Mouse (Mus musculus) MEL (cell line): ENCODE measurements at regions not wholly inside any gene's neighbourhood (a gene's known extent, or its start where the extent isn't known, plus 50 kb on each side); places are given as distances from the start of the nearest gene placed in this dataset.

Experiments used
- DNase-seq: peaks from one replicate; pipeline ENCODE4 v3.0.0; 2011; ENCODE audit warnings: low read depth, low spot score
- H3K27ac ChIP-seq: 2 replicates; pipeline ENCODE4 v1.5.1; 2012; ENCODE audit warnings: low read depth, mild to moderate bottlenecking, control low read depth, low read length, moderate library complexity; ENCODE audit not compliant: control insufficient read depth
- H3K27me3 ChIP-seq, 2 experiments: fragments of 150-350 bp in 1 of 2; sonication (generic) in 1 of 2; 2 replicates each; pipeline ENCODE4 v1.6.1; 2012; ENCODE audit warnings: low read length in 2 of 2, mild to moderate bottlenecking in 2 of 2, improper control_type of control experiment in 1 of 2, moderate library complexity in 1 of 2; ENCODE audit not compliant: insufficient read depth in 2 of 2, control insufficient read depth in 1 of 2
- H3K36me3 ChIP-seq, 2 experiments: 2 replicates each; pipeline ENCODE4 v1.6.1; 2012 to 2014; ENCODE audit warnings: low read length in 2 of 2, improper control_type of control experiment in 1 of 2, inconsistent platforms in 1 of 2, mild to moderate bottlenecking in 1 of 2; ENCODE audit not compliant: insufficient read depth in 2 of 2, control insufficient read depth in 1 of 2
- H3K4me1 ChIP-seq, 2 experiments: fragments of 150-350 bp in 1 of 2; sonication (generic) in 1 of 2; 2 replicates each; pipeline ENCODE4 v1.6.1; 2012; ENCODE audit warnings: low read length in 2 of 2, improper control_type of control experiment in 1 of 2, mild to moderate bottlenecking in 1 of 2; ENCODE audit not compliant: insufficient read depth in 2 of 2, control insufficient read depth in 1 of 2
- H3K4me3 ChIP-seq, 2 experiments: fragments of 150-350 bp in 1 of 2; sonication (generic) in 1 of 2; 2 replicates each; pipeline ENCODE4 v1.5.1; 2012; ENCODE audit warnings: low read depth in 2 of 2, low read length in 2 of 2, mild to moderate bottlenecking in 2 of 2, moderate library complexity in 2 of 2, control low read depth in 1 of 2, improper control_type of control experiment in 1 of 2; ENCODE audit not compliant: control insufficient read depth in 1 of 2, insufficient read depth in 1 of 2
- H3K79me2 ChIP-seq: 2 replicates; pipeline ENCODE4 v1.6.1; 2012; ENCODE audit warnings: mild to moderate bottlenecking, low read length, moderate library complexity; ENCODE audit not compliant: control insufficient read depth, poor library complexity, insufficient read depth
- H3K9ac ChIP-seq: 2 replicates; pipeline ENCODE4 v1.6.1; 2012; ENCODE audit warnings: low read depth, mild to moderate bottlenecking, control low read depth, low read length, moderate library complexity; ENCODE audit not compliant: control insufficient read depth, poor library complexity, severe bottlenecking
- H3K9me3 ChIP-seq: fragments of 150-350 bp; sonication (generic); replicated peaks from 2 replicates; pipeline ENCODE4 v1.6.1; 2012; ENCODE audit warnings: mild to moderate bottlenecking, low read length, improper control_type of control experiment, moderate library complexity; ENCODE audit not compliant: insufficient read depth
- CTCF ChIP-seq, 3 experiments: IDR thresholded peaks in 2 of 3; conservative IDR thresholded peaks in 1 of 3; 2 replicates each; pipeline ENCODE4 v1.5.1; 2011 to 2012; ENCODE audit warnings: low read length in 3 of 3, low read depth in 2 of 3, mild to moderate bottlenecking in 2 of 3, improper control_type of control experiment in 1 of 3, inconsistent platforms in 1 of 3, mixed read lengths in 1 of 3, moderate library complexity in 1 of 3; ENCODE audit not compliant: control insufficient read depth in 1 of 3, insufficient read depth in 1 of 3, poor library complexity in 1 of 3, severe bottlenecking in 1 of 3
- ETS1 ChIP-seq: IDR thresholded peaks from 2 replicates; pipeline ENCODE4 v1.6.1; 2012; ENCODE audit warnings: low read depth, mild to moderate bottlenecking, inconsistent platforms, low read length, improper control_type of control experiment, moderate library complexity
- HCFC1 ChIP-seq: IDR thresholded peaks from 2 replicates; pipeline ENCODE4 v1.6.1; 2012; ENCODE audit warnings: low read depth, mild to moderate bottlenecking, inconsistent platforms, low read length, improper control_type of control experiment, moderate library complexity
- MAFK ChIP-seq: IDR thresholded peaks from 2 replicates; pipeline ENCODE4 v1.6.1; 2011; ENCODE audit warnings: low read depth, mild to moderate bottlenecking, low read length, improper control_type of control experiment, borderline replicate concordance
- MAX ChIP-seq: IDR thresholded peaks from 2 replicates; pipeline ENCODE4 v1.6.1; 2011; ENCODE audit warnings: low read length, improper control_type of control experiment
- MXI1 ChIP-seq: IDR thresholded peaks from 2 replicates; pipeline ENCODE4 v1.6.1; 2011; ENCODE audit warnings: mild to moderate bottlenecking, low read depth, low read length, improper control_type of control experiment
- NELFE ChIP-seq: IDR thresholded peaks from 2 replicates; pipeline ENCODE4 v1.6.1; 2011; ENCODE audit warnings: low read depth, low read length, improper control_type of control experiment
- NRF1 ChIP-seq: IDR thresholded peaks from 2 replicates; pipeline ENCODE4 v1.6.1; 2014; ENCODE audit warnings: low read depth, mild to moderate bottlenecking, inconsistent platforms, low read length, improper control_type of control experiment, moderate library complexity; ENCODE audit not compliant: poor library complexity, insufficient read depth, severe bottlenecking
- POLR2AphosphoS2 ChIP-seq: IDR thresholded peaks from 2 replicates; pipeline ENCODE4 v1.6.1; 2011; ENCODE audit warnings: low read length, improper control_type of control experiment
- POLR2AphosphoS5 ChIP-seq: IDR thresholded peaks from 2 replicates; pipeline ENCODE4 v1.6.1; 2012; ENCODE audit warnings: low read depth, borderline replicate concordance, mild to moderate bottlenecking, inconsistent platforms, low read length, moderate library complexity, mixed read lengths
- SIN3A ChIP-seq: IDR thresholded peaks from 2 replicates; pipeline ENCODE4 v1.6.1; 2012; ENCODE audit warnings: low read length, improper control_type of control experiment, inconsistent platforms
- SMC3 ChIP-seq: IDR thresholded peaks from 2 replicates; pipeline ENCODE4 v1.6.1; 2011; ENCODE audit warnings: low read depth, low read length, improper control_type of control experiment
- TCF12 ChIP-seq: IDR thresholded peaks from 2 replicates; pipeline ENCODE4 v1.6.1; 2014; ENCODE audit warnings: low read depth, mild to moderate bottlenecking, inconsistent platforms, low read length, improper control_type of control experiment, moderate library complexity
- ZC3H11A ChIP-seq: IDR thresholded peaks from 2 replicates; pipeline ENCODE4 v1.6.1; 2012; ENCODE audit warnings: low read depth, mild to moderate bottlenecking, inconsistent platforms, low read length, improper control_type of control experiment

GRCm38 (mm10) chr15:43364496-43364895 is 3230.3 kb downstream of the 9330182O14Rik start:
- no peaks in the 10 kb centered on the region for H3K9me3 ChIP-seq
- no peak overlapping the region for H3K9ac ChIP-seq
- H3K27ac ChIP-seq, result no peak overlapping the region
- TF ChIP-seq MXI1, result no peak
- no peak for TF ChIP-seq ZC3H11A
- 0 out of 2 replicates have a peak, but pooled peaks have one; percentile 18 for TF ChIP-seq MAX
- TF ChIP-seq HCFC1, result no peak
- no peak for TF ChIP-seq MAFK
- TF ChIP-seq, all 39 proteins: peak for 1
- 0 out of 4 replicates have a peak, but pooled peaks cover 0 to 3% of the 10 kb centered on the region in 2 experiments for H3K4me1 ChIP-seq
- H3K36me3 ChIP-seq, result no peaks in the 10 kb centered on the region
- no peaks in the 10 kb centered on the region for H3K27me3 ChIP-seq
- no peak overlapping the region for H3K4me3 ChIP-seq
- no peaks in the 10 kb centered on the region for H3K79me2 ChIP-seq
- peak; percentile 18 for DNase-seq

DNA sequence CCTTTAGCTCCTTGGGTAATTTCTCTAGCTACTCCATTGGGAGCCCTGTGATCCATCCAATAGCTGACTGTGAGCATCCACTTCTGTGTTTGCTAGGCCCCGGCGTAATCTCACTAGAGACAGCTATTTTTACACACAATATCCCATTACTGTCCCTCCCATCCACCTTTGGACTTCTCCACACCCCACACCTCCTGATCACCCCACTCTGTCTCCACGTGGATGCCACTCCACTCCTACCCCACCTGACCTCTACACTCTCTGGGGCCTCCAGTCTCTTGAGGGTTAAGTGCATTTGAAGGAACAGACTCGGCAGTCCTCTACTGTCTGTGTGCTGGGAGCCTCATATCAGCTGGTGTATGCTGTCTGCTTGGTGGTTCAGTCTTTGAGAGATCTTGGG is 3238.9 kb downstream of the 9330182O14Rik start:
- H3K9me3 ChIP-seq, result no peaks in the 10 kb centered on the region
- DNase-seq, result no peak
- H3K9ac ChIP-seq, result no peak overlapping the region
- no peak overlapping the region for H3K4me3 ChIP-seq
- H3K4me1 ChIP-seq, result no peaks in the 10 kb centered on the region
- no peak overlapping the region for H3K27ac ChIP-seq
- no peaks in the 10 kb centered on the region for H3K79me2 ChIP-seq
- no peak for TF ChIP-seq ETS1
- TF ChIP-seq POLR2AphosphoS2, result no peak
- TF ChIP-seq NELFE, result no peak
- TF ChIP-seq SIN3A, result no peak
- no peak for TF ChIP-seq SMC3
- no peak for TF ChIP-seq MAFK
- no peak for TF ChIP-seq POLR2AphosphoS5
- no peak for TF ChIP-seq NRF1
- TF ChIP-seq CTCF (IDR thresholded peaks at IDR 0.05 in 2 of 3, conservative IDR thresholded peaks at IDR 0.05 in 1 of 3; ENCODE audit: control insufficient read depth in 1 of 3, insufficient read depth in 1 of 3, low read depth in 2 of 3, low read length in 3 of 3, poor library complexity in 1 of 3, severe bottlenecking in 1 of 3), result no peak
- H3K27me3 ChIP-seq, result peaks cover 0 to 1% of the 10 kb centered on the region in 2 experiments; a peak in 2 of 4 replicates
- no peaks in the 10 kb centered on the region for H3K36me3 ChIP-seq

DNA sequence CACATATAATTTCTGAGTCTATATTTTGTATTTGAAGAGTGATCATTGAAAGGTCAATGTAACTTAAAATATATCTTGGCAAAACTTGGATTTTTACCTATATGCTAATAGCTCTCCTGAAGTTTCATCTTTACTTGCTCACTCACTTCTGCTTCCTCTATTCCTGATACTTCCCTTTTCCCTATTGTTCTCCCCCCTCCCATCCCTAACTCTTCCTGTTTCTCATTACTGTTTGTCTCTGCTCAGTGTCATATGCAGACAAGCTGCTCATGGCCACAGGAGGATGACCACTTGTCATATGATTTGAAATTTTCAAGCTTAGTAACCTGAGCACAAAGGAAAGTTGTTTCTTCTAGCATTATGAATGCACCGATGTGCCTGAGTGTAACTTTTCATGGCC is 3248.2 kb downstream of the 9330182O14Rik start:
- TF ChIP-seq ETS1, result no peak
- no peak for TF ChIP-seq TCF12
- Histone ChIP-seq H3K79me2 (no peaks in the 10 kb centered on the region), H3K9ac (no peak overlapping the region), H3K27ac (no peak overlapping the region), H3K36me3 (no peaks in the 10 kb centered on the region), H3K4me1 (no peaks in the 10 kb centered on the region), H3K27me3 (no peaks in the 10 kb centered on the region), H3K9me3 (no peaks in the 10 kb centered on the region), H3K4me3 (no peak overlapping the region)
- peak; percentile 10 for DNase-seq
